Mouse (Mus musculus): ENCODE measurements around the gene Abi2.

Abi2 gene

DNA sequence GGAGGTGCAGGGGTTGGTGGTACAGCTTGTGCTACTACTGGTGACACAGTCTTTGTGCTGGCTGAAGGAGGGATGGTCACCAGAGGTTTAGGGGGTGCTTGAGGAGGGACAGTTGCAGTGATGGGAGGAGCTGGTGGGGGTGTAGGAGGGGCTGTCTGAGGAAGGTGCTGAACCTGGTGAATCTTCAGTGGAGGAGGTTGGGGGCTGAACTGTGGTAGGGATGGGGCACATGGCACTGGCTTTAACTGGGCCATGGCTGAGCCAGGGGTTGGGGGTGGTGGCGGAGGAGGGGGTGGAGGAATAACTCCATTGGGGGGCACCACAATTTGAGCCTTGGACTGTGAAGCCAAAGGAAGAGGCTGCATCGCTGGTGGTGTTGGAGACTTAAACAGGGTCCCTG lies 80.2 kb downstream of the Abi2 start:
- DNase-seq (ENCODE audit: low spot score): no peak

DNA sequence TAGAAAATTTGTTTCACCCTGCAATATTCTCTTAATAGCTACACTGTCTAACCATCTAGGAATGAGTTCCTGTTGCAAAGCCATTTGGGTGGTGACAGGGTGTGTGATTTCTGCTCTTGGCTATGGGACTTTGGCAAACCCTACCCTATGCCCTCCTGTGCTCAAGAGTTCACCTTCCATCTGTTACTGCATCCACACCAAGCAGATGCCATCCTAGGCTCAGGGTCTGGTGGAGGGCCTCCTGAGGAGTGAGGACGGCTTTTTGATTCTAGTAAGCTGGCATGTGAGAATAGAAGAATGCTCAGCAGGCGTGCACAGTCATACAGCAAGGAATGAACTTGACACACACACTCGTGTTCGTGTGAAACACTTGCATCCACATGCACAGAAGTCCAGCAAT lies 81.1 kb downstream of the Abi2 start:
- no peak for DNase-seq (ENCODE audit: low spot score)

DNA sequence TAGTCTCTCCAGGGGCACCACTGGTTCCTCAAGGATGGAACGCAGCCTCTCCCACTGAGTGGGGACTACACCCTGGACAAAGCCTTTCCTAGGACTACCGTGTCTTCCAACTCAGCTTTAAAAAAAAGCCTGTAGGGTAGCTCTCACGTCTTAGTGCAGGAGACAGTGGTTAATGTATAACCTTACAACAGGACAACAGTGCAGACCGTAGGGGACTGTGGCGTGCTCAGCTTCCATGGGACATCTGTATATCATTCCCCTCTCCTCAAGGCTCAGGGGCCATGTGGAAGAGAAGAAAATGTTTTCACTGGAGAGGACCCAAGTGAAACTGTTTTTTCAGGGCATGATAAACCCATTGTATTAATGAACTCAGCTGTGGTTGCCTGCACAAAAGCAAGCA lies 83.0 kb downstream of the Abi2 start:
- no peak for DNase-seq (ENCODE audit: low spot score)

DNA sequence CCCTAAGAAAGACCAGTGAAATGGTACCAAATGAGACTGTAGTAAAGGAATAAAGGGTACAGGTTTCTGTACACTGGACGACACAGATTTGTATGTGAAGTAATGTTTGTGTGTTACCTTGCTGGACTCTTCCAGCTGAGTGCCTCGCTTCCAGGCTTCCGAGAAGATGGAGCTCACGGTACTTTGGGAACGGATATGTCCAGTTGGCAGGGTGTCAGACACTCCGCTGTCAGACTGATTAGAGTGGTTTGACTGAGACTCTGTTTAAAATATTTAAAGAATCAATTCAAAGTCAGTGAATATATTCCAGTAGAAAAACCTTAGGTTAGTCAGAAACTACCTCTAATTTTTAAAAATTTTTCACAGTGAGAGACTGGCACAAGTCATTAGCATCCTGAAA lies 84.0 kb downstream of the Abi2 start:
- DNase-seq (ENCODE audit: low spot score): no peak

GRCm38 (mm10) chr1:60503456-60503855 lies 94.0 kb downstream of the Abi2 start:
- no peak for DNase-seq (ENCODE audit: low spot score)

DNA sequence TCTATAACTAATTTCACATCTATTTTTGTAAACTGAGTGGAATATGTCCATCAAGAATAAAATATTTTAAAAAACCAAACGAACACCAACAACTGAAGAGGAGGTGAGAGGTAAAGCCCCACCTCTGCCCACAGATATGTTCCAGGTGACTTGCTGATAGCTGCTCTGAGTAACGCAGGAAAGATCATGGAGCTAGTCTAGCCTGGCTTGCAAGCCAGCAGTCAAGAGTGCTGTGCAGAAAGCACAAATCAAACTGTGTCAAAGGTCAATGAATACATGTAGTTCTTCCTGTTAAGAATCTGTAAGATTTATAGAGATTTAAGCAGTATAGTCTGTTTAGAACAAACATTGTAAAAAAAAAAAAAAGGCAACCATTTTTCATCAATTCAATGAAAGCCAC lies 101.2 kb downstream of the Abi2 start:
- no peak for DNase-seq (ENCODE audit: low spot score)

- DNase-seq (ENCODE audit: low spot score): no peak
These were observed 120.7 kb downstream of the Abi2 start for GRCm38 (mm10) chr1:60530107-60530506.

DNA sequence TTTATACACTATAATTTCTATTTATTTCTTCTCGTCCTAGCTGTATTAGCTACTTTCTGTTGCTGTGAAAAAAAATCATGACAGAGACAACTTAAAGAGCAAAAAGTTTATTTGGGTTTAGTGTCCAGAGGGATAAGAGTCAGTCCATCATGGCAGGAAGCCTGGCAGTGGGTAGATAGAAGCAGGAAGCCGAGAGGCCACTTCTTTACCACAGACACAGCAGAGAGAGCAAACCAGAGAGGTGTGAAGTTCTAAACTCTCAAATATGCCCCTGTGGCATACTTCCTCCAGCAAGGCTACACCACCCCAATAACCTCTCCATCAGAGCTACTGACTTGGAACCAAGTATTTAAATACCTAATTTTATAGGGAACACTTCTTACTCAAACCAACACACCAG lies 121.2 kb downstream of the Abi2 start:
- no peak for DNase-seq (ENCODE audit: low spot score)

Data from MN1 (cell line).